Mouse (Mus musculus): ENCODE data around the gene Lilra6. TPM values are rescaled to one million over a fixed set of nuclear protein-coding genes. Genes with fewer than 3 reads are reported as not detected.

The Lilra6 gene
- total RNA-seq, 1 experiment = not detected

Other genes with a start within 250 kb of the Lilra6 start
- gene Leng1, start 249.7 kb downstream of the Lilra6 start, total RNA-seq (2012; rRNA removed) = 4.5 and 5.7 TPM in 2 replicates
- 2.9 and 5.3 TPM in 2 replicates for gene Tmc4, start 237.9 kb downstream of the Lilra6 start, total RNA-seq (2012; rRNA removed)
- 79.0 and 90.2 TPM in 2 replicates for gene Tsen34, start 222.6 kb downstream of the Lilra6 start, total RNA-seq (2012; rRNA removed)
- gene Mboat7, start 222.0 kb downstream of the Lilra6 start, total RNA-seq (2012; rRNA removed) = 34.4 and 55.9 TPM in 2 replicates
- gene Rps9, start 211.5 kb downstream of the Lilra6 start, total RNA-seq (2012; rRNA removed) = 2,173 and 2,308 TPM in 2 replicates
- gene Pirb, start 195.1 kb downstream of the Lilra6 start, total RNA-seq (2012; rRNA removed) = 0.09 TPM in 1 of 2 replicates, not detected in the other
- gene Gm15448, start 89.8 kb downstream of the Lilra6 start, total RNA-seq (2012; rRNA removed) = not detected in 2 replicates
- not detected in 2 replicates for gene Pira2, start 70.5 kb downstream of the Lilra6 start, total RNA-seq (2012; rRNA removed)
- gene Gm14548, start 17.4 kb downstream of the Lilra6 start, total RNA-seq (2012; rRNA removed) = not detected in 2 replicates
- 0.18 and 0.26 TPM in 2 replicates for gene Lair1, start 147.7 kb upstream of the Lilra6 start, total RNA-seq (2012; rRNA removed)
- gene Ttyh1, start 203.9 kb upstream of the Lilra6 start, total RNA-seq (2012; rRNA removed) = 11.9 and 21.0 TPM in 2 replicates
- 77.2 and 115 TPM in 2 replicates for gene Leng8, start 221.5 kb upstream of the Lilra6 start, total RNA-seq (2012; rRNA removed)
- 0.79 and 1.0 TPM in 2 replicates for gene Leng9, start 234.9 kb upstream of the Lilra6 start, total RNA-seq (2012; rRNA removed)
- 13.3 and 17.2 TPM in 2 replicates for gene Cdc42ep5, start 249.4 kb upstream of the Lilra6 start, total RNA-seq (2012; rRNA removed)

Data from ES-E14 (cell line).